Mouse (Mus musculus) neural tube, embryonic 14.5 days (tissue): Measurements from ENCODE around the gene Pgls. TPM values are rescaled to one million over a fixed set of nuclear protein-coding genes. Genes with fewer than 3 reads are reported as not detected.

ENCODE experiments used
- ATAC-seq: fragments of 200-750 bp; cut with Nextera tagmentation; 2 replicates; pipeline ENCODE4 v1.8.0; 2017; ENCODE audit warnings: low read depth, mild to moderate bottlenecking, moderate TSS enrichment, moderate library complexity
- H3K27ac ChIP-seq: fragments of 300-500 bp; sonication (generic); 2 replicates; pipeline ENCODE4 v1.5.1; 2014; ENCODE audit warnings: low read depth, mild to moderate bottlenecking, control low read depth, low read length, moderate library complexity, mixed read lengths
- H3K27me3 ChIP-seq: fragments of 300-500 bp; sonication (generic); 2 replicates; pipeline ENCODE4 v1.6.1; 2014; ENCODE audit warnings: low read length; ENCODE audit not compliant: control insufficient read depth, insufficient read depth
- H3K36me3 ChIP-seq: fragments of 300-500 bp; sonication (generic); 2 replicates; pipeline ENCODE4 v1.6.1; 2014; ENCODE audit warnings: low read length, mixed read lengths; ENCODE audit not compliant: control insufficient read depth, insufficient read depth
- H3K4me1 ChIP-seq: fragments of 300-500 bp; sonication (generic); 2 replicates; pipeline ENCODE4 v1.6.1; 2014; ENCODE audit warnings: low read length; ENCODE audit not compliant: control insufficient read depth, insufficient read depth
- H3K4me2 ChIP-seq: fragments of 300-500 bp; sonication (generic); 2 replicates; pipeline ENCODE4 v1.6.1; 2014; ENCODE audit warnings: mild to moderate bottlenecking, low read depth, low read length, control low read depth
- H3K4me3 ChIP-seq: fragments of 300-500 bp; sonication (generic); 2 replicates; pipeline ENCODE4 v1.5.1; 2014; ENCODE audit warnings: low read depth, low read length, control low read depth, mixed read lengths
- H3K9ac ChIP-seq: fragments of 300-500 bp; sonication (generic); replicated peaks from 2 replicates; pipeline ENCODE4 v1.6.1; 2014; ENCODE audit warnings: low read depth, mild to moderate bottlenecking, control low read depth, low read length, mixed read lengths
- H3K9me3 ChIP-seq: fragments of 300-500 bp; sonication (generic); 2 replicates; pipeline ENCODE4 v1.6.1; 2016; ENCODE audit warnings: low read length; ENCODE audit not compliant: control insufficient read depth
- WGBS: fragments of 180-500 bp; shearing (Covaris S2); extraction: QIAGEN DNeasy Blood & Tissue Kit; methylation state at CpG from one replicate; pipeline ENCODE4 v1.1.7; 2014; 5-methylcytosine and 5-hydroxymethylcytosine counted together
- polyA plus RNA-seq: library from polyadenylated mRNA; unstranded; fragments of >200 nt; fragmentation: Nextera tagmentation; extraction: Ambion mirVana; gene quantifications from 2 replicates; pipeline ENCODE4 v1.2.1, GENCODE M21; 2014

Pgls gene
- polyA plus RNA-seq, 1 experiment from 2014 or later: 259 TPM

- Histone ChIP-seq H3K4me1 (peaks cover 5% of the 10 kb centered on the region; the same call in 1 of the 2 replicates), H3K27ac (no peak overlapping the region), H3K4me3 (no peak overlapping the region), H3K9me3 (no peaks in the 10 kb centered on the region), H3K4me2 (no peak overlapping the region), H3K36me3 (no peaks in the 10 kb centered on the region), H3K9ac (no peak overlapping the region), H3K27me3 (peaks cover 31% of the 10 kb centered on the region)
- 95% methylated on average over 2 of the region's 2 CpGs for WGBS
- no peak for ATAC-seq
Measured at GRCm38 (mm10) chr8:71554644-71555043, 37.3 kb upstream of the Pgls start.

GRCm38 (mm10) chr8:71558071-71558957 lies 33.7 kb upstream of the Pgls start, which contains the start of gene Tmem221:
Gene Tmem221, minus strand, starts transcription at chr8:71558871.
- no peaks in the 10 kb centered on the region for H3K9me3 ChIP-seq
- H3K27ac ChIP-seq: no peak within 1 kb of the TSS
- no peak within 1 kb of the TSS for H3K9ac ChIP-seq
- H3K4me2 ChIP-seq: peak within 1 kb of the TSS; percentile 35; the same call in 1 of the 2 replicates
- peaks cover 60% of the 10 kb centered on the region for H3K27me3 ChIP-seq
- no peaks in the 10 kb centered on the region for H3K36me3 ChIP-seq
- peak within 1 kb of the TSS; percentile 15; the same call in 1 of the 2 replicates for H3K4me3 ChIP-seq
- WGBS: 5% methylated on average over 64 of the region's 70 CpGs
- no peak for ATAC-seq
- H3K4me1 ChIP-seq: peaks cover 5% of the 10 kb centered on the region; the same call in 1 of the 2 replicates

GRCm38 (mm10) chr8:71558958-71559690 lies 32.9 kb upstream of the Pgls start:
- WGBS: 1% methylated on average over 24 of the region's 24 CpGs
- no peak for ATAC-seq

GRCm38 (mm10) chr8:71560071-71560470 lies 31.9 kb upstream of the Pgls start:
- Histone ChIP-seq H3K4me1 (peaks cover 5% of the 10 kb centered on the region; the same call in 1 of the 2 replicates), H3K9ac (no peak overlapping the region), H3K36me3 (no peaks in the 10 kb centered on the region), H3K9me3 (no peaks in the 10 kb centered on the region), H3K4me2 (no peak overlapping the region), H3K4me3 (no peak overlapping the region), H3K27me3 (peaks cover 60% of the 10 kb centered on the region), H3K27ac (no peak overlapping the region)
- 80% methylated on average over 3 of the region's 3 CpGs for WGBS
- no peak for ATAC-seq

More at GRCm38 (mm10) chr8:71558958-71559690, 32.9 kb upstream of the Pgls start:
- H3K4me2 ChIP-seq: peak overlapping the region; percentile 35; the same call in 1 of the 2 replicates
- H3K4me1 ChIP-seq: peaks cover 5% of the 10 kb centered on the region; the same call in 1 of the 2 replicates
- H3K9ac ChIP-seq: no peak overlapping the region
- peaks cover 60% of the 10 kb centered on the region for H3K27me3 ChIP-seq
- no peak overlapping the region for H3K27ac ChIP-seq
- H3K9me3 ChIP-seq: no peaks in the 10 kb centered on the region
- peak overlapping the region; percentile 15; the same call in 1 of the 2 replicates for H3K4me3 ChIP-seq
- no peaks in the 10 kb centered on the region for H3K36me3 ChIP-seq

GRCm38 (mm10) chr8:71560765-71561164 lies 31.2 kb upstream of the Pgls start:
- H3K27me3 ChIP-seq: peaks cover 60% of the 10 kb centered on the region
- H3K36me3 ChIP-seq: no peaks in the 10 kb centered on the region
- H3K9ac ChIP-seq: no peak overlapping the region
- H3K4me3 ChIP-seq: no peak overlapping the region
- no peak overlapping the region for H3K27ac ChIP-seq
- ATAC-seq: no peak
- 82% methylated on average over 5 of the region's 5 CpGs for WGBS
- no peaks in the 10 kb centered on the region for H3K9me3 ChIP-seq
- no peak overlapping the region for H3K4me2 ChIP-seq
- peaks cover 5% of the 10 kb centered on the region; the same call in 1 of the 2 replicates for H3K4me1 ChIP-seq

GRCm38 (mm10) chr8:71561401-71561800 lies 30.6 kb upstream of the Pgls start:
- 4% methylated on average over 15 of the region's 15 CpGs for WGBS
- Histone ChIP-seq H3K9me3 (no peaks in the 10 kb centered on the region), H3K4me1 (peaks cover 5% of the 10 kb centered on the region; the same call in 1 of the 2 replicates), H3K4me2 (no peak overlapping the region), H3K27ac (no peak overlapping the region), H3K9ac (no peak overlapping the region), H3K27me3 (peaks cover 59% of the 10 kb centered on the region), H3K36me3 (no peaks in the 10 kb centered on the region), H3K4me3 (no peak overlapping the region)
- ATAC-seq: peak; percentile 48; the same call in 1 of the 2 replicates

- H3K27me3 ChIP-seq: peaks cover 46% of the 10 kb centered on the region
- 0 out of 2 replicates have a peak overlapping the region, but pooled peaks have one; percentile 16 for H3K9ac ChIP-seq
- no peaks in the 10 kb centered on the region for H3K9me3 ChIP-seq
- WGBS: 1% methylated on average over 33 of the region's 33 CpGs
- peaks cover 5% of the 10 kb centered on the region; the same call in 1 of the 2 replicates for H3K4me1 ChIP-seq
- peak overlapping the region; percentile 32; the same call in 1 of the 2 replicates for H3K4me2 ChIP-seq
- no peaks in the 10 kb centered on the region for H3K36me3 ChIP-seq
- ATAC-seq: peak; percentile 26; the same call in 1 of the 2 replicates
- peak overlapping the region; percentile 20; the same call in 1 of the 2 replicates for H3K4me3 ChIP-seq
- no peak overlapping the region for H3K27ac ChIP-seq
Measured at GRCm38 (mm10) chr8:71562751-71563150, 29.2 kb upstream of the Pgls start.

- H3K27ac ChIP-seq: no peak overlapping the region
- H3K4me2 ChIP-seq: no peak overlapping the region
- no peak for ATAC-seq
- H3K9me3 ChIP-seq: no peaks in the 10 kb centered on the region
- peaks cover 35% of the 10 kb centered on the region for H3K27me3 ChIP-seq
- 85% methylated on average over 4 of the region's 4 CpGs for WGBS
- no peak overlapping the region for H3K4me3 ChIP-seq
- H3K36me3 ChIP-seq: no peaks in the 10 kb centered on the region
- no peak overlapping the region for H3K9ac ChIP-seq
- H3K4me1 ChIP-seq: no peaks in the 10 kb centered on the region; the same call in 1 of the 2 replicates
Measured at GRCm38 (mm10) chr8:71563992-71564391, 28.0 kb upstream of the Pgls start.
